Mouse (Mus musculus) kidney, adult 2 months (tissue): ENCODE measurements at regions not wholly inside any gene's neighbourhood (a gene's known extent, or its start where the extent isn't known, plus 50 kb on each side); places are given as distances from the start of the nearest gene placed in this dataset.

Experiments
- CTCF ChIP-seq: fragments of 200-500 bp; conservative IDR thresholded peaks from 2 replicates; pipeline ENCODE4 v1.5.1; 2011; ENCODE audit warnings: low read depth, mild to moderate bottlenecking, control low read depth, low read length, moderate library complexity, mixed read lengths; ENCODE audit not compliant: insufficient read depth, insufficient read length
- POLR2A ChIP-seq: fragments of 200-500 bp; IDR thresholded peaks from one replicate; pipeline ENCODE4 v1.6.1; 2011; ENCODE audit warnings: low read depth, low read length, control low read depth

DNA sequence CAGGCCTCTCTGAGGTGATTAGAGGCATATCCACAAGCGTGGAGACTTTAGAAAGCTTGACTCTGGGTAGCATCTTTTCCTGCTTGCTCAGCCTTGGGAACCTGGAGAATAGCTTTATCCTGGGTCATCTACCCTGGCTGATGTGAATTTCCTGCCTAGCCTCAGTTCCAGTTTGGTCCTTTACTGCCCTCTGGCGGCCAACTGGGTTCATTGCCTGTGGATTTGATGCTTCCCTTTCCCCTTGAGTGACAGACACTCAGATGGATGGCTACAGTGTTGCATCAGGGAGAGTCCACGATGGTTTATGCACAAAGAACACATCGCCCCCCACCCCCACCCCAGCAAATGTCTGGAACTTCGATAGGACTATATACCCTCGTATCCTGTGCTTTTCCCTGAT, 364.1 kb upstream of the Trpc7 start:
- no peak for TF ChIP-seq POLR2A
- peak; percentile 95 for TF ChIP-seq CTCF
